Mouse (Mus musculus) left cerebral cortex, postnatal 10 days (tissue): ENCODE data around the gene Myo15b. TPM values are rescaled to one million over a fixed set of nuclear protein-coding genes. Genes with fewer than 3 reads are reported as not detected.

Experiments used
- DNase-seq, 2 experiments: peaks; one replicate each; pipeline ENCODE4 v3.0.0; 2021 to 2022; ENCODE audit warnings: low spot score in 2 of 2, mixed read lengths in 1 of 2; ENCODE audit errors: extremely low spot score in 1 of 2
- intact Hi-C: fragments of 180-260 bp; cut with DNase I; formaldehyde crosslinking; loops from one replicate; pipeline ENCODE4 v1.15.1; 2025
- total RNA-seq, 2 experiments: library from RNA; stranded (reverse); gene quantifications; 2 replicates each; pipeline ENCODE4 v1.2.3; 2021

Myo15b gene
- total RNA-seq, 2 experiments from 2014 or later = 0.17 to 0.93 TPM

DNA sequence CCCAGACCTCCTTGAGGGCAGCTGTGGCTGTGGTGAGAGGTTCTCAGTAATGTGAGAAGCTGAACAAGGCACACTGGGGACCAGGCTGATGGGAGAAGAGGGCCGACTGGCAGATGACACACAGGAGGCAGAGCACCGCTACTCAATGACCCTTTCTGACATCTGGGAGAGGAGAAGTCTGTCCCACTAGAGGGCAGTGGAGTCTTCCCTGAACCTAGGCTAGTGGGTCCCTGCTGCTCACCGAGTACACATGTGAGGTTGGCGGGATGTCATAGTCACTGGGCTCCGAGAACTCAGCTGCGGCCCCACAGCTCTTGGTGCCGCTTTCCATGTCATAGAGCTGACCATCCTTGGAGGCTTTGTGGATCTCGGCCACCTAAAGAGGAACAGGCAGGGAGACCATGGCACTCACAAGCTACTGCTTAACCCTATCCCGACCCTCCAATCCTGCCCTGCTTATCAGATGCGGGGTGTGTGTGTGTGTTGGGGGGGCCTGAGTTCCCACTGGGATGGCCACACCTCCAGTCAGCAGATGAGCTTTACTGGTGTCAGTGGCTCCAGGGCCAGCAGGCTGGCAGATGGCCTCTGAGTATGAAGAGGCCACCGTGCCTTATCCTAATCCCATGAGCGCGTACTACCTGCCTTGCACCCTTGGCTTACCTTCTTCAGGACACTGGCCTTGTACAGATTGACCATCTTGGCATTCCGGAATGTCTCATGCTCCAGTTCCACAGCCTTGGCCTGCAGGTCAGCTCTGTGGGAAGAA, 36.7 kb downstream of the Myo15b start:
- intact Hi-C loops = no loop called here
- no peak for DNase-seq

DNA sequence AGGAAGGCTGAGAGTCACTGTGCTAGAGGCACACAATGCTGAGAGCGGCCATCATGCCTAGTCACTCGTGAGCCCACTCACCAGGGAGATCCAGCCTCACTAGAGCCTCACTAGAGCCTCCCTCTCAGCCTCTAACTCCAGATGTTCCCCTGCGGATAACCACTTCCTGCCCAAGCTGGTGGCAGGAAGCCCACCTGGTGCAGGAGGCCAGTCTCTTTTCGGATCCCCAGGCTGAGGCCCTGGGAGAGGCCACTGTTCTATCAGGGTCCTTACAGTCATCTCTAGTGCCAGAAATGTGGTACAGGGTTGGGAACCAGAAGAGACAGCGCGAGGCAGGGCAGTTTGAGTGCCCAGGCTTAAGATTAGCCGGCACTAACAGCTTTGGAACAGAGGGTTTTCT, 40.2 kb downstream of the Myo15b start:
- intact Hi-C loops = no loop called here
- DNase-seq = no peak

DNA sequence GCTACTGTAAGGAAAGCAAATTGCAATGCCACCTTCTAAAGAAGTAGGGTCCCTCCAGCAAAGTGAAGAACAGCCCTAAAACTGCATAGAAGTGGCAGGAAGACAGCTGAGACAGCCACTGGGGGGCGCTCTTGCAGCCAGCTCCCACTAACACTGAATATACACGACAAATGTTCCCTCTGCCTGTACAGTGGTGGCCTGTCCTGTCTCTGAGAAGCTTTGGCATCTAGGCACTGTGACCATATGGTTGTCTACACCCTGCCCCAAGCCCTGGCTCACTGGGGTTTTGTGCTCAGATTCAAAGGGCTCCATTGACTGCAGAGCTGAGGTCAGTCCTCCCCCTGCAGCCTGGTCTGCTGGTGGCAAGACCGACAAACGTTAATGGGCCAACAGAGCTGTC, 40.7 kb downstream of the Myo15b start:
- DNase-seq = peak; percentile 34 to 58
- intact Hi-C loops = no loop called here

DNA sequence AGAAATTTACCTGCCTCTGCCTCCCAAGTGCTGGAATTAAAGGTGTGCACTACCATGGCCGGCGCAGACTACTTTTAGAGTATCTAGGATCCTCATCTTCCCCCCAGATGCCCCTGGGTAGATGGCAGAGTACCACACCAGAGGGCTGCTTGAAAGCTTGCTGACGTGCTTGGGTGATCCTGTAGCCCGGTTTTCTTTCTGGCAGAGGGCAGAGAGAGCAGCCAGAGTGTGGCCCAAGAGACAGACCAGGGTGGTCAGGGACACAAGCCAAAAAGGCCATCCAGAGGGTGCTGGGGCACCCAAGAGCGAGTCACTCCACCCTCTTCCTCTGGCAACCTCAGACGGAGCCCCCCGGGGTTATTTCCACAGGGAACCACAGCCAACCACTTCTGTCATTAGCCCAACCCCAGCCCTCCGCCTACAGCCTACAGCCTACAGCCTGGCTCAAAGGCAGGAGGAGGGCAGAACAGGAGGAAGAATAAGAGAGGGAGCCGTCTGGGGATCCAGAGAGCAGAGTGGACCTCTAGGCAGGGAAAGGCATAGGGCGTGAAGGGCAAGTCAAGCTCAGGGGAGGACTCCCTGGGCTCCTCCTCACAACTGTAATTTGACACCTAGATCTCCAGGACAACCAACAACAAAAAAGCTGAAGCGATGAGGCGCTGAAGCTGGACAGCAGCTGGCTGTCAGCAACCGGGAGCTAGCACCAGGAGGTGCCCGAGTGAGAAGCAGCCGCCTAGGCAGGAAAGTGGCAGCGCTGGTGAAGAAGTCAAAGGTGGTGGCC, 41.5 kb downstream of the Myo15b start, which contains the start of gene Smim5:
Gene Smim5, plus strand, starts transcription at position 481 of the 781 bp plus-strand sequence.
- intact Hi-C loops = no loop called here
- no peak for DNase-seq

DNA sequence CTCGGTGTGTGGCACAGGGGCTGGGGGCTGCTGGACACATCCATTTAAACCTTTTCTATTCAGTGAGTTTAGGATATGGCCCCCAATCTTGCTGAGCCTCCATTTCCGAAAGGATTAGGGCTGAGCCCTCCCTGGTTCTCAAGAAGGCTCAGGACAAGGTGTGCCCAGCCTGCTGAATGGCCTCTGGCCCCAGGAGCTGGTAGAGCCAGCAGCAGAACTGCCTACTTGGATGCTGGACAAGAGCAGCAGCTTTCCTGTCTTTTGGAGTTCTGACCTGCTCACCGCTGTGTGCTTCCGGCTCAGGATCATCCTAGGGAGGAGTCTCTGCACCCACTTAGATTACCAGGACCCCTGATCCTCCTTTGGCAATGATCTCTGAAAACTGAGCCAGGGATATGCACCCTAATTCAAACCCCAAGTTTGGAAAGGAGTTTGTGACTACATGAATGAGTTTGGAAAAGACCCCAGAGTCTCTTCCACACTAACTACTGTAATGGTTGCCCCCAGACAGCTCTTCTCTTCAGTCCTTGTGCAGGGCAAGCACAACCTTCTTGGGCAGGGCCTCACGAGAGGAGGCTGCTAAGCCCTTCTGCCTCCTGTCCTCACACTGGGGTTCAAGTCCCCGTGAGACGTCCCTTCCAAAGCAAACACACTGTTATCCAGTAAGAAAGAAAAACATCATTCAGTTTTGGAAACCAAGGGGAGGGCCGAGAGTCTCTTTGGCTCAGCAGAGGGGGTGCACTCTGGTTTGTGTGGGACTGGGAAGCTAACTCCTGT, 42.5 kb downstream of the Myo15b start:
- no peak for DNase-seq
- intact Hi-C loops = no loop called here

DNA sequence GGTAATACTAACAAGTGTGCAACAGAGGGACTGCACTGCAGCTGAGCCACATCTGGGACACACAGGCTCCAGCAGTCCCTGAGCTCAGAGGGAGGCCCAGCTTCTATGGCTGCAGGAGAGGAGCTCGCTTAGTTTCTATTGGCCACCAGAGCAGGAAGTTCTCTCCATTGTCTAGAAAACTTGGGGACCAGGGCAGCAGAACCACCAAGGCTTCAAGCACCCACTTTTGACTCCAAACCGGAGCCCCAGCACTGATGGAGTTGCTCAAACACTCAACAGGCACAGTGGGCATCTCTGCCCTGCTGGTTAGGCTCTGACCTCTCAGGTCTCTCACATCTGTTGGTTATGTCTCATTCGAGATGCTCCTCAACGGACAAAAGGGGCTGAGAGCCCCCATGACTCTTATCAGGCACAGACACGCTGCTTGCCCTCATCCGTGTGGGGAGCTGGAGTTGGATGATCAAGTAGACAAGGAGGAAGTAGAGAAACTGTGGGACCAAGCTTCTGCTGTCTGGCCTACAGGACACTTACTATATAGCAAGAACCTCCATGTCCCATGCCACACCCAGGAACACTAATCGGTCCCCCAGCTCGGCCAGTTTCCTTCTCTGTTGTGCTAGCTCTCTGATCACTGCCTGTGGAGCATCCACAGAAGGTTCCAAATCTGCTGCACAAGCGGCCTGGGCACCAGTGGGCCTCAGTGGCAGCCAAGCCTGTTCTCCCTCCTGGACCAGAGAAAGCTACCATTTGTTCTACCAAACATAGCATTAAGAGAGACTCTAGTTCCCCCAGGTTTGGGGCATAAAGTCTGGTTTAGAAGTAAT, 43.3 kb downstream of the Myo15b start:
- DNase-seq = no peak
- intact Hi-C loops = no loop called here

DNA sequence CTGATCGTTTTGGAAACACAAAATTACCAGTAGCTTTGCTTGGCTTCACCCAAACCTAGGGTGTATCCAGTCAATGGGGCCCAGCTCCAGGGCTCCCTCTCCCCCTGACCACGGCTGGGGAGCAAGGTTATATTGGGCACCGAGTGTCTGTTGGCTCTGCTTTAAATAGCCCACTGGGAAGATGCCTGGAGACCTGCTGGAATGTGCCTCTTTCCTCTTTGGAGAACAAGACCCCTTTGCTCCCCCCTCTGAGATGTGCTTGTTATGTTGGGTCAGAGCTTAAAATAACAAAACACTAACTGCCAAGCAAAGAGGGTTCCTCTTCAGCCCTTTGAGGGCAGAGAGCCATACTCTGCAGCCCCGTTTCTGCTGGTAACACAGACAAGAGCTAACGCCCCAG, 44.0 kb downstream of the Myo15b start:
- no peak for DNase-seq
- intact Hi-C loops = no loop called here

DNA sequence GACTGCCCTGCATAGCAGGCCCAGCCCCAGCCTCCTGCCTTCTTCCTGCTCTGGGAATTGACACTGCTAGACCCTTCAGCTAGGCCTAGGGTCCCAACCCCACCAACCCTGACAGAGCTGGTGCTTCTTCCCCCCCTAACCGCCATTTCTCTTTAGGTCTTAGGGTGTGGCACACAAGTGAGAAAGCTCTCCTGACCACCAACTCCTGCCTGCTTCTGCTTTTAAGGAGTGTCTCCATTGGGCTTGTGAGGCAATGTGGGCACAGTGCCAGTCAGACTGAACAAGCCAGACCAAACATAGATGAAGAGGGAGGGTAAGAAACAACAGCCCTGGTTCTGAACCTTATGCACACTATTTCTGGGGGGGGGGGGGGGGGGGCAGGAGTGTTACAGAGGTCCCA, 44.6 kb downstream of the Myo15b start:
- no peak for DNase-seq
- intact Hi-C loops = no loop called here

DNA sequence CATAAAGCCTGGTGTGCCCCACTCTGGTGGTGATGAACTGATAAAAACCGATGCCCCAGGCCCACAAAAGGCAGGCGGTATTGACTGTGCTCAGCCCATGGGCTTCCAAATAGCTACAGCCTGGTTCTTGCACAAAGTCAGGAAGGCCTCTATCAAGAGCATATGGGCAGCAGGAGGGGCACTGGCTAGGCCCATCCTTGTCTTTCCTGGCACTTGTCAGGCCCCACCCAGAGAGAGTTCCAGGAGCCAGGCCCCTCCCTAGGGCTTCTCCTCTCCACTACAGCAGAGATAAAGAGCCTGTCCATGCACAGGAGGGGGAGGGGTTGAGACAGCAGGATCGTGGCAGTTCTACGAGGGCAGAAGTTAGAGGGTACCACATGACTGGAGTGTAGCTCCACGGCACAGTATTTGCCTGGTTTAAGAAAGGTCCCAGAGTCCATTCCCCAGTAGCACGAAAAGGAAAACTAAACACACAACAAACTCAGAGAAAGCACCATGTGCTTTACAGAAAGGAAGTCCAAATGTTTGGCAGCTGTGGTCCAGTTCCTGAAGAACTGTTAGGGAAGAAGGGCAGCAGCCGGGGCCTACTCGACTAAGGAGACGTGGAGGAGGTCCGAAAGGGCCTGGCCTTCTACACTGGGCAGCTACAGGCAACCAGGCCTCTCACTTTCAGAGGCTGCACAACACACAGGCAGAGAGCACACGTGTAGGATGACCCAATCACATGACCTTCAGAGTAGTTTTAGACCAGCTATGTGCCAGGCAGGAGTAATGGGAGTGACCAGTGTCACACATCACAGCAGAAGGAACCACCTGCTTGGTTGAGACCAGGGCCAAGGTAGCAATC, 45.4 kb downstream of the Myo15b start:
- intact Hi-C loops = no loop called here
- no peak for DNase-seq

DNA sequence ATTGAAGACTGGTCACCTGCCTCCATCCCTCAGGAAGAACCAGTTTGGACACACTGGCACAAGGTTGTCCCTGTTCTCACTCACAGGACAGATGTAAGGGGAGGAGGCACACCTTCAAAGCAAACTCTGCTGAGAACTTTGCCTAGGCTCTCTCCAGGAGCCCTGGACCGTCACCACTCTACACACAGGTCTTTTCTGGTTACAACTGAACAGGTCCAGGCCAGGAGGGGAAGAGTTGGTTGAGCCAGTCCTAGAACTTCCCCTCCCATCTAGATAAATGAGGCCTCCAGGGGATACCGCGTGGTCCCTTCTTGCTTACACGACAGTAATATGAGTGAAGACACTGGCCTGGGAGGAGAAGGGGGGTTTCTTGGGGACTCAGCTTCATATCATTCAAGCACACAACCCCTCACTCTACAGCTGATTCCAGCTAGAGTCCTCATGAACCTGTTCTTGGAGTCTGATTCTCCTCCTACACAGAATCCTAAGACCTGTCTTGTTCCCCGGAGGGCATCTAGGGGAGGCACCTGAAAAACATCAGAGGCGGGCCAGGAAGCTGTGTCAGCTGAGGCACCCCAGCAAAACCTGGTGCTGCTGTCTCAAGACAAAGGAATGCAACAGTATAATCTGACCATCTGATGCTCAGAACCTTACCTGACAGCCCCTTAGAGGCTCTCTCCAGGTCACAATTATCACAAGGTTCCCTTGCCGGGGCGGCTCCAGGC, 46.2 kb downstream of the Myo15b start:
- no peak for DNase-seq
- intact Hi-C loops = no loop called here

DNA sequence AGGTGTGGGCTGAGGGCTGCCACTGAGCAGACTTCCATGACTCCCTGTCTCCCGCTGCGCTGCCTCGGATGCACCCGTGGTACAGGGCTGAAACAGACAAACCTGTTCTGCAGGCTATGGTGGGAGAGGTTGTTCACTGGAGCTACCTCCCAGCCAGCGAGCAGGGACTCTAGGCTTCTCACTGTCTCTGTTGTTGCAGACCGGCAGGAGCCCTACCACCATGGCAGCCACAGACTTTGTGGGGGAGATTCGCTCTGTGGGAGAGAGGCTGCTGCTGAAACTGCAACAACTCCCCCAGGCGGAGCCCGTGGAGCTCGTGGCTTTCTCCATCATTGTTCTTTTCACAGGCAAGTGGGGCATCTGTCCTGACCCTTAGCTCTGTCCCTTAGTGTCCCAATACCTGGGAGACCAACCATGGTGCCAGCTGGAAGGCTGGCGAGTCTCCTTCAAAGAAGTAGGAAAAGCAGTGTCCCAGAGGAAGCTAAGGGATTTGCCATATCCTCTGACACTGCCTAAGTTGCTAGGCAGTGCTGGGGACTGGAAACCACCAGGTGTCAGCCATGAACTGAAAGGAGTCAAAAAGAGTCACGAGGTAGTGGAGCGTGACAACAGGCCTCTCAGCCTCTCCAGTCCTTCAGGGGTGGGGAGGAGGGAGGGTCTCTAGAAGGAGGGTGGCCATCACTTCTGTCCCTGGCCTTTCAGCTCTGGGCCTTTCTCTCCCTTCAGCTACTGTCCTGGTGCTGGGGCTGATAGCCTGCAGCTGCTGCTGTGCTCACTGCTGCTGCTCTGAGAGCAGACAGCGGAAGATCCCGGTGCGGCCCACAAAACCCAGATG, 47.0 kb downstream of the Myo15b start:
- intact Hi-C loops = no loop called here
- no peak for DNase-seq

DNA sequence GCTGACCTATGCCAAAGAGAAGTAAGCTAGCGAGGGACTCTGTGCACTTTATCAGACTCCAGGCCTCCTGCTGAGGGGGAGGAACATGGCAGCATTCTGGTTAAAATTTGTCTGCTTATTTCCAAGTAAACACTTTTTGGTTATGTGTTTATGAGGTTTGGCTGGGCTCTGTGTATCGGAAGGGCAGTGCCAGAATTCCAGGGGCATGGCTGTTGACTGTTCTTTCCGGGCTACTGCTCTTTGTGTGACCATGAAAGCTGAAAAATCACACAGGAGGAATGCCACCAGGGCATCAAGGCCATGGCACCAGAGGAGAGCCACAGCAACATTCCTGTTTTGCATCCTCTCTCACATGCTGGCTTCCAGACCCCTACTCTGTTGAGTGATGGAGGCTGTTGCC, 47.9 kb downstream of the Myo15b start:
- no peak for DNase-seq
- intact Hi-C loops = no loop called here

DNA sequence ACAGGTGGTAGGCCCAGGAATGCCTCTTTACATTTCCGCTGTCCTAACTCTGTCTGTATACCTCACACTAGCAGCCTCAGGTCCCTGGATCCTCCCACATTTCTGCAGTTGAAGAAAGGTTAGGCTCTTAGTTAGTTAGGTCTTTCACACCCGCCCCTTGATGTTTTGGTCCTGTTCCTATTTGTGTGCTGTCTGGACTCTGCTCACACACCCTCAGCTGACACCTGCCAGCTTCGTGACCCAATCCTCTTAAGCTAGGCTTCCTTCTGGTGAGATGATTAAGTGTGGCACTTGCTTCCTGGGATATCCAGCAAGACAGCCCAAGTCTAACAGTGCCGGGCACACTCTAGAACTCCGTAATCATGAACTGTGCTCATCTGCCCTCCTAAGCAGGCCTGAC, 48.3 kb downstream of the Myo15b start:
- intact Hi-C loops = no loop called here

DNA sequence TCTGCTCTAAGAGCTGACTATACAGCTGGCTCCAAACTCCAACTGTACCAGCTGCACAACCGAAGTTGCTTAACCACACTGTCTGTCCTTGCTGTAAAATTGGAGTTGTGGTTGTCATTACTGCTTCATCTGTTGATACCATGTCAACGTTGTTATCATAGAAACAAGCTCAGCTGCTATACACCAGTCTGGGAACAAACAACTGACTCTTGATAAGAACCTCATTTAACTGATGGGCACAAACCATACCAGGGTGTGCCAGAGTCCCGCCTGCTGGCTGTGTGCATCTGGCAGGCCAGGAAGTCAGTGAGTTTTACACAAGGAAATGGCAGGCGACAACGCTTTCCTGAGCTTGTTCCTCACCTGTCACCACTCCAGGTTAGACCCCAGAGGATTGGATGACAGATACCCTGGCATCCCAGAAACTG, 52.9 kb downstream of the Myo15b start:
- DNase-seq = no peak
- intact Hi-C loops = no loop called here

More for the DNA sequence above, 48.3 kb downstream of the Myo15b start:
- no peak for DNase-seq

DNA sequence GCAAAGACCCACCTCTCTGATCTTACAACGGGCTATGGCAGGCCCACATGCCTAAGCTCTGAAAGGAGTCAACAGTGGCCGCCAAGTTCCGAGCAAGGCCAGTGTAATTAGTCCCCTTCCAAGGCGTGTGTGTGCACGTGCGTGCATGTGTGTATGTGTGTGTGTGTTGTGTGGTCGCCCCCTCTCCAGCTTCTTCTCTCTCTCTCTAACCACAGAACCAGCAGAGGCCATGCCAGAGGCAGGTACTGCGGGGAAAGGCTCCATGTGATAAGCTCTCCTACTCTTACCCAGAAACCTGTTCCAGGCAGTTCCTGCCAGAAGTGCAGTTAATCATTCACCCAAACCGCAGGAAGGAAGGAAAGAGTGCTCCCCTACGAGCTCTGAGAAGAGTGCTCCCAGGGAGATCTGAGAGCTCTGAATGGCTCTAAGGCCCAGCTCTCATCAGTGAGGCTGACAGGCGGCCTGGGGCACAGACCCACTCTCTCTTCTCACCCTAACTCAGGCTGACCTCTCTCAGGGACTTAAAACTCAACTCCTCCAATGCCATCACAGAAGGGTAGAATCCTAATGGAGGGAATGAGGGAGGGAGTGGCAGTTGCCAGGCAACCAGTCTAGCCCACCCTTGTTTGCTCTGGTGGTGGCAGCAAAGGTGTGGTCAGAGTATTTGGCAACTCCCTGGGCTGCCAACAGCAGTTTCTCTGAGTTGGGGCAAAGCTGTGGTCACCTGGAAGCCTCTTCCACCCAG, 53.6 kb downstream of the Myo15b start, which contains the start of gene Smim6:
Gene Smim6, plus strand, starts transcription at position 386 of the 745 bp plus-strand sequence.
- intact Hi-C loops = no loop called here
- DNase-seq = no peak

DNA sequence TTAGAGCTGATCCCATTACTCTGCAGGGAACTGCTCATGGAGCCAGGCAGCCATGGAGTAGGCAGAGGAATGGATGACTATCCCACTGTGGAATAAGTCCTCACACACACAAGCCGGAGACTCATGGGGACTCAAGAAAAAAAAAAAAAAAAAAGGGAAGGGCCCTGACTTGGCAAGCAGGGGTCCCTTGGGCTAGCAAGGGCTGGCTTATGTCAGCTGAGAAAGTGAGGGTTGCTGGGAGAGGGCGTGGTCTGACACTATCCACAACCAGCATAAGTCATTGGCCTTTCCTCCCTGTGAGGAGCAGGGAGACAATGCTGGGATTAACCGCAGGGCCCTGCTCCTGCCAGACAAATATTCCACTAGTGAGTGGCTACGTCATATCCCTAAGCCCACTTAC, 58.4 kb downstream of the Myo15b start:
- intact Hi-C loops = no loop called here

More for the DNA sequence above, 58.4 kb downstream of the Myo15b start:
- no peak for DNase-seq
